Mouse (Mus musculus): Measurements from ENCODE around the gene Creld1.

Gene Creld1

GRCm38 (mm10) chr6:113483100-113483615 lies at the start of gene Creld1:
Gene Creld1 (plus strand): TSS chr6:113483297.
- in situ Hi-C loops (cut with MboI, MseI), result no loop called here

GRCm38 (mm10) chr6:113433661-113434060 lies 49.4 kb upstream of the Creld1 start:
- in situ Hi-C loops (cut with MboI, MseI), result no loop called here

GRCm38 (mm10) chr6:113434691-113435090 lies 48.4 kb upstream of the Creld1 start:
- in situ Hi-C loops (cut with MboI, MseI), result no loop called here

- in situ Hi-C loops (cut with MboI, MseI), result no loop called here
These were observed 47.4 kb upstream of the Creld1 start, which contains the start of gene Cidec for GRCm38 (mm10) chr6:113435664-113436205. Gene Cidec (minus strand): TSS chr6:113435760.

GRCm38 (mm10) chr6:113437135-113437534 lies 46.0 kb upstream of the Creld1 start:
- in situ Hi-C loops (cut with MboI, MseI), result no loop called here

GRCm38 (mm10) chr6:113438721-113439430 lies 44.2 kb upstream of the Creld1 start:
- in situ Hi-C loops (cut with MboI, MseI), result no loop called here

GRCm38 (mm10) chr6:113440686-113441085 lies 42.4 kb upstream of the Creld1 start:
- in situ Hi-C loops (cut with MboI, MseI), result no loop called here

GRCm38 (mm10) chr6:113441147-113441680 lies 41.9 kb upstream of the Creld1 start:
- in situ Hi-C loops (cut with MboI, MseI), result no loop called here

GRCm38 (mm10) chr6:113442087-113442441 lies 41.0 kb upstream of the Creld1 start:
- in situ Hi-C loops (cut with MboI, MseI), result no loop called here

GRCm38 (mm10) chr6:113442442-113443090 lies 40.5 kb upstream of the Creld1 start, which contains the start of gene Jagn1:
Gene Jagn1 (plus strand): TSS chr6:113442569.
- in situ Hi-C loops (cut with MboI, MseI), result no loop called here

GRCm38 (mm10) chr6:113443091-113443490 lies 40.0 kb upstream of the Creld1 start:
- in situ Hi-C loops (cut with MboI, MseI), result no loop called here

GRCm38 (mm10) chr6:113444207-113444965 lies 38.7 kb upstream of the Creld1 start:
- in situ Hi-C loops (cut with MboI, MseI), result no loop called here

GRCm38 (mm10) chr6:113447639-113448038 lies 35.5 kb upstream of the Creld1 start:
- in situ Hi-C loops (cut with MboI, MseI), result no loop called here

- in situ Hi-C loops (cut with MboI, MseI), result no loop called here
These were observed 31.3 kb upstream of the Creld1 start for GRCm38 (mm10) chr6:113451839-113452238.

GRCm38 (mm10) chr6:113455007-113455406 lies 28.1 kb upstream of the Creld1 start:
- in situ Hi-C loops (cut with MboI, MseI), result no loop called here

- in situ Hi-C loops (cut with MboI, MseI), result no loop called here
These were observed 25.1 kb upstream of the Creld1 start, which contains the start of gene Il17re for GRCm38 (mm10) chr6:113457952-113458534. Gene Il17re (plus strand): TSS chr6:113458484.

GRCm38 (mm10) chr6:113458635-113459034 lies 24.5 kb upstream of the Creld1 start:
- in situ Hi-C loops (cut with MboI, MseI), result no loop called here

GRCm38 (mm10) chr6:113464040-113464439 lies 19.1 kb upstream of the Creld1 start:
- in situ Hi-C loops (cut with MboI, MseI), result no loop called here

- in situ Hi-C loops (cut with MboI, MseI), result no loop called here
These were observed 17.5 kb upstream of the Creld1 start for GRCm38 (mm10) chr6:113465602-113466001.

- in situ Hi-C loops (cut with MboI, MseI), result no loop called here
These were observed 14.6 kb upstream of the Creld1 start for GRCm38 (mm10) chr6:113468512-113468911.

GRCm38 (mm10) chr6:113469021-113469420 lies 14.1 kb upstream of the Creld1 start:
- in situ Hi-C loops (cut with MboI, MseI), result no loop called here
